Mouse (Mus musculus): Measurements from ENCODE around the gene 2410015M20Rik. TPM values are rescaled to one million over a fixed set of nuclear protein-coding genes. Genes with fewer than 3 reads are reported as not detected.

2410015M20Rik gene
- polyA plus RNA-seq, 1 experiment: 145 TPM

- Histone ChIP-seq H3K27ac (ENCODE audit: control insufficient read depth, insufficient read depth, low read length) (peak overlapping the region; percentile 72), H3K27me3 (ENCODE audit: control insufficient read depth, insufficient read depth, low read length) (no peaks in the 10 kb centered on the region), H3K4me3 (ENCODE audit: control insufficient read depth, insufficient read depth, low read length) (peak overlapping the region; percentile 73), H3K4me1 (replicated peaks; ENCODE audit: control insufficient read depth, insufficient read depth, low read length) (peaks cover 25% of the 10 kb centered on the region), H3K36me3 (ENCODE audit: control insufficient read depth, insufficient read depth, low read length) (peaks cover 31% of the 10 kb centered on the region)
- TF ChIP-seq CTCF (IDR thresholded peaks at IDR 0.05; ENCODE audit: borderline replicate concordance, control insufficient read depth, extremely low read depth, insufficient read depth, low read length, poor library complexity) (no peak), POLR2A (IDR thresholded peaks at IDR 0.05; ENCODE audit: control insufficient read depth, extremely low read depth, insufficient read depth, low read length, poor library complexity) (no peak)
- WGBS: under 1% methylated on average over 33 of the region's 33 CpGs
- DNase-seq: no peak
Observed at GRCm38 (mm10) chr17:56583611-56584256, 25.8 kb downstream of the 2410015M20Rik start.

GRCm38 (mm10) chr17:56583071-56583470 is 26.5 kb downstream of the 2410015M20Rik start:
- no peak for DNase-seq
- H3K4me3 ChIP-seq (ENCODE audit: control insufficient read depth, insufficient read depth, low read length): peak overlapping the region; percentile 73
- H3K27ac ChIP-seq (ENCODE audit: control insufficient read depth, insufficient read depth, low read length): no peak overlapping the region
- 51% methylated on average over 1 of the region's 1 CpGs for WGBS
- TF ChIP-seq POLR2A (IDR thresholded peaks at IDR 0.05; ENCODE audit: control insufficient read depth, extremely low read depth, insufficient read depth, low read length, poor library complexity) (no peak), CTCF (IDR thresholded peaks at IDR 0.05; ENCODE audit: borderline replicate concordance, control insufficient read depth, extremely low read depth, insufficient read depth, low read length, poor library complexity) (no peak)
- H3K27me3 ChIP-seq (ENCODE audit: control insufficient read depth, insufficient read depth, low read length): no peaks in the 10 kb centered on the region
- H3K4me1 ChIP-seq (replicated peaks; ENCODE audit: control insufficient read depth, insufficient read depth, low read length): peaks cover 25% of the 10 kb centered on the region
- peaks cover 34% of the 10 kb centered on the region for H3K36me3 ChIP-seq (ENCODE audit: control insufficient read depth, insufficient read depth, low read length)

- WGBS: 98% methylated on average over 3 of the region's 3 CpGs
- H3K4me3 ChIP-seq (ENCODE audit: control insufficient read depth, insufficient read depth, low read length): no peak overlapping the region
- H3K27me3 ChIP-seq (ENCODE audit: control insufficient read depth, insufficient read depth, low read length): no peaks in the 10 kb centered on the region
- no peaks in the 10 kb centered on the region for H3K4me1 ChIP-seq (replicated peaks; ENCODE audit: control insufficient read depth, insufficient read depth, low read length)
- no peak for DNase-seq
- peaks cover 79% of the 10 kb centered on the region for H3K36me3 ChIP-seq (ENCODE audit: control insufficient read depth, insufficient read depth, low read length)
- TF ChIP-seq CTCF (IDR thresholded peaks at IDR 0.05; ENCODE audit: borderline replicate concordance, control insufficient read depth, extremely low read depth, insufficient read depth, low read length, poor library complexity): no peak
- TF ChIP-seq POLR2A (IDR thresholded peaks at IDR 0.05; ENCODE audit: control insufficient read depth, extremely low read depth, insufficient read depth, low read length, poor library complexity): no peak
- no peak overlapping the region for H3K27ac ChIP-seq (ENCODE audit: control insufficient read depth, insufficient read depth, low read length)
Observed at GRCm38 (mm10) chr17:56572939-56573338, 36.6 kb downstream of the 2410015M20Rik start.

- Histone ChIP-seq H3K4me3 (ENCODE audit: control insufficient read depth, insufficient read depth, low read length) (no peak overlapping the region), H3K36me3 (ENCODE audit: control insufficient read depth, insufficient read depth, low read length) (peaks cover 79% of the 10 kb centered on the region), H3K27ac (ENCODE audit: control insufficient read depth, insufficient read depth, low read length) (no peak overlapping the region), H3K27me3 (ENCODE audit: control insufficient read depth, insufficient read depth, low read length) (no peaks in the 10 kb centered on the region), H3K4me1 (replicated peaks; ENCODE audit: control insufficient read depth, insufficient read depth, low read length) (no peaks in the 10 kb centered on the region)
- no peak for TF ChIP-seq CTCF (IDR thresholded peaks at IDR 0.05; ENCODE audit: borderline replicate concordance, control insufficient read depth, extremely low read depth, insufficient read depth, low read length, poor library complexity)
- TF ChIP-seq POLR2A (IDR thresholded peaks at IDR 0.05; ENCODE audit: control insufficient read depth, extremely low read depth, insufficient read depth, low read length, poor library complexity): no peak
- no peak for DNase-seq
- 100% methylated on average over 1 of the region's 1 CpGs for WGBS
Observed at GRCm38 (mm10) chr17:56572154-56572553, 37.4 kb downstream of the 2410015M20Rik start.

GRCm38 (mm10) chr17:56570287-56570686 is 39.3 kb downstream of the 2410015M20Rik start:
- Histone ChIP-seq H3K27me3 (ENCODE audit: control insufficient read depth, insufficient read depth, low read length) (no peaks in the 10 kb centered on the region), H3K4me3 (ENCODE audit: control insufficient read depth, insufficient read depth, low read length) (no peak overlapping the region), H3K36me3 (ENCODE audit: control insufficient read depth, insufficient read depth, low read length) (peaks cover 86% of the 10 kb centered on the region), H3K4me1 (replicated peaks; ENCODE audit: control insufficient read depth, insufficient read depth, low read length) (no peaks in the 10 kb centered on the region), H3K27ac (ENCODE audit: control insufficient read depth, insufficient read depth, low read length) (no peak overlapping the region)
- 98% methylated on average over 4 of the region's 4 CpGs for WGBS
- TF ChIP-seq POLR2A (IDR thresholded peaks at IDR 0.05; ENCODE audit: control insufficient read depth, extremely low read depth, insufficient read depth, low read length, poor library complexity) (no peak), CTCF (IDR thresholded peaks at IDR 0.05; ENCODE audit: borderline replicate concordance, control insufficient read depth, extremely low read depth, insufficient read depth, low read length, poor library complexity) (no peak)
- no peak for DNase-seq

- H3K27ac ChIP-seq (ENCODE audit: control insufficient read depth, insufficient read depth, low read length): no peak overlapping the region
- no peaks in the 10 kb centered on the region for H3K4me1 ChIP-seq (replicated peaks; ENCODE audit: control insufficient read depth, insufficient read depth, low read length)
- TF ChIP-seq POLR2A (IDR thresholded peaks at IDR 0.05; ENCODE audit: control insufficient read depth, extremely low read depth, insufficient read depth, low read length, poor library complexity) (no peak), CTCF (IDR thresholded peaks at IDR 0.05; ENCODE audit: borderline replicate concordance, control insufficient read depth, extremely low read depth, insufficient read depth, low read length, poor library complexity) (no peak)
- H3K27me3 ChIP-seq (ENCODE audit: control insufficient read depth, insufficient read depth, low read length): no peaks in the 10 kb centered on the region
- no peak for DNase-seq
- 95% methylated on average over 4 of the region's 4 CpGs for WGBS
- peaks cover 88% of the 10 kb centered on the region for H3K36me3 ChIP-seq (ENCODE audit: control insufficient read depth, insufficient read depth, low read length)
- H3K4me3 ChIP-seq (ENCODE audit: control insufficient read depth, insufficient read depth, low read length): no peak overlapping the region
Observed at GRCm38 (mm10) chr17:56567370-56567769, 42.2 kb downstream of the 2410015M20Rik start.

Data from thymus, adult 2 months (tissue).